Mouse (Mus musculus) mouse embryonic stem cell (cell line): ENCODE results near the gene E4f1.

Source experiments
- in situ Hi-C, 2 experiments: fragments of 300-500 bp; cut with MboI; formaldehyde crosslinking; loops; 1 replicate in 1 of 2; 3 replicates in 1 of 2; pipeline ENCODE4 v1.14.3; 2019 to 2020; ENCODE audit warnings: low sequenced_read_pairs in 2 of 2, low pct_unique_long_range_greater_than_20kb in 1 of 2, mixed read lengths in 1 of 2; ENCODE audit not compliant: unreplicated experiment in 1 of 2

E4f1 gene

GRCm38 (mm10) chr17:24469910-24470602, at the start of gene E4f1, which contains the start of gene Pgp:
Gene E4f1 (minus strand): TSS chr17:24470313.
Gene Pgp (plus strand): TSS chr17:24470392.
- in situ Hi-C loops, result no loop called here

- in situ Hi-C loops, result no loop called here
Observed at GRCm38 (mm10) chr17:24514270-24515257, 44.5 kb upstream of the E4f1 start.

- in situ Hi-C loops, result no loop called here
Observed at GRCm38 (mm10) chr17:24513609-24514008, 43.5 kb upstream of the E4f1 start.

- in situ Hi-C loops, result no loop called here
Observed at GRCm38 (mm10) chr17:24507806-24508460, 37.8 kb upstream of the E4f1 start.

GRCm38 (mm10) chr17:24507129-24507664, 37.1 kb upstream of the E4f1 start:
- in situ Hi-C loops, result no loop called here

GRCm38 (mm10) chr17:24506332-24507070, 36.4 kb upstream of the E4f1 start:
- in situ Hi-C loops, result no loop called here

- in situ Hi-C loops, result no loop called here
Observed at GRCm38 (mm10) chr17:24505286-24505955, 35.3 kb upstream of the E4f1 start.

- in situ Hi-C loops, result no loop called here
Observed at GRCm38 (mm10) chr17:24504085-24504484, 34.0 kb upstream of the E4f1 start.

- in situ Hi-C loops, result no loop called here
Observed at GRCm38 (mm10) chr17:24502208-24502607, 32.1 kb upstream of the E4f1 start.

- in situ Hi-C loops, result no loop called here
Observed at GRCm38 (mm10) chr17:24496026-24496425, 25.9 kb upstream of the E4f1 start.

- in situ Hi-C loops, result no loop called here
Observed at GRCm38 (mm10) chr17:24495443-24495842, 25.3 kb upstream of the E4f1 start.

GRCm38 (mm10) chr17:24494627-24495335, 24.7 kb upstream of the E4f1 start:
- in situ Hi-C loops, result no loop called here

- in situ Hi-C loops, result no loop called here
Observed at GRCm38 (mm10) chr17:24490399-24490798, 20.3 kb upstream of the E4f1 start.

- in situ Hi-C loops, result no loop called here
Observed at GRCm38 (mm10) chr17:24489265-24490030, 19.3 kb upstream of the E4f1 start.

GRCm38 (mm10) chr17:24488662-24489264, 18.6 kb upstream of the E4f1 start:
- in situ Hi-C loops, result no loop called here

GRCm38 (mm10) chr17:24488186-24488661, 18.1 kb upstream of the E4f1 start, which contains the start of gene Caskin1:
Gene Caskin1 (plus strand): TSS chr17:24488601.
- in situ Hi-C loops, result no loop called here
